Mouse (Mus musculus): ENCODE results near the gene Pex11g.

Pex11g gene

DNA sequence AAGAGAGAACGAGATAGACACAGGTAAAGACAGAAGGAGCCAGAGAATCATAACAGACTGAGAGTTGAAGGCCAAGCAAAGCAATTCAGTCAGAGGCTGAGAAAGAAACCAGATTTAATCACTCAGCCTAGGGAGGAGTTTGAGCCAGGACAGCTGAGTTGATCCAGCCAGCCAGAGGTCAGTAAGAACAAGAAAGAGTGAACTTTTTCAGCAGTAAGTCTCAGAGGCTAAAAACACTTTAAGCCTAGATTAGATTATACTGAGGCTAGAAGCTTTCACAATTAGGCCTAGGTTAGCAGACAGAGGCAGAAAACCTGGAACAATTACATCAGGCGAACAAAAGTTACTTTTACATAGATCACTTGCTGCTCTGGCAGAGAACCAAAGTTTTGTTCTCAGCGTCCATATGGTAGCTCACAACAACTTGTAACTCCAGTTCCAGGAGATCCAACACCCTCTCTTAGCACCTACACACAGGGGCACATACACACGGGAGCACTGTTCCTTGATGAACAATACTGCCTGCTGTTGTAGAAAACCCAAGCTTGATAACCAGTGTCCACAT lies 12.8 kb upstream of the Pex11g start:
- DNase-seq, result no peak

DNA sequence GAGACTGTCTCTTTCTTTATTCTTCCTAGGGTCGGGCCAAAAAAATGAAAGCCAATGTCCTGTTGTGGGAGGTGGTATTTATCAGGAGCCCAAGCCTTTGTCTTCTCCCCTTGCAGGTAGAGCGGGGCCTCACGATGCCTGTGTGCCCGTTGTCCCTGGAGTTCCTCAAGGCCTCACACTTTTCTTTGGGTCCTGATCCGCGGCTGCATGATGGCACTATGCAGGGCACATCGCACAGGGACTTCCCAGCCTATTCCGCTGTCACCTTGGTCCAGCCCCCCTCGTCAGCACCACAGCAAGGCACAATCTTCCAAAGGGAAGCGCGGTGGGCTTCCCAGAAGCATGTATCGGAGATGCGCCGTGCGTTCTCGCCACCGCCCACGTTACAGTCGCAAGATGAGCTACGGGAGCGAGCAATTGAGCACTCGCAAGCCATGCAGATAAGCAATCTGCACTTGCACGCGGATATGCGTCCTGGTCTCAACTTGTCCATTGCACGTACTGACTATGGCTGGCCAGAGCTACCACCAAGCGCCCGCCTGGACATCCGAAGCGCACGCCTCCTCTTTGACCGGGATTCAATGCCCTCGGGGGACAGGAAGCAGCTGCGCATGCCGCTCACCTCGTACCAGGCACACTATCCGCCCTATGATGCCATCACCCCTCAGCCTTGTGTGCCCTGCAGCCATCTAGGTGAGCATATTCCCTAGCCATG lies 8.4 kb upstream of the Pex11g start:
- DNase-seq, result no peak

DNA sequence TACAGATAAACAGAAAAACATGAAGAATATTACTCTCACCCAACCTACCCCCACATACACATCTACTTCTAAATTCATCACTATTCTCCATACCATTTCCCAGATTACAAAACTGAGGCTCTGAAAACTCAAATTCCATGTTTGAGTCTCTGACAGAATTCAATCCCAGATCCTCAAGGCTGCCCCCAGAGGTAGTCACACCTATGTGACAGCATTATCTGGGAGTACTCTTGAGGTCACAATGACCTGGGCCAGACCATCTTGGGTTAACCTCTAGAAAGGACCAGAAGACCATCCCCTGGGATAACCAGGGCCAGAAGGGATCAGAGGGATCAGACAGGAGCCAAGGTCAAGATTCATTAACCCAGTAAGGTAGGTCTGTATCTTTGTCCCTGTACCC lies 3.1 kb upstream of the Pex11g start, which contains the start of gene Tex45:
Tex45 (plus strand) TSS at position 301 of the 400 bp plus-strand sequence.
- no peak for DNase-seq

DNA sequence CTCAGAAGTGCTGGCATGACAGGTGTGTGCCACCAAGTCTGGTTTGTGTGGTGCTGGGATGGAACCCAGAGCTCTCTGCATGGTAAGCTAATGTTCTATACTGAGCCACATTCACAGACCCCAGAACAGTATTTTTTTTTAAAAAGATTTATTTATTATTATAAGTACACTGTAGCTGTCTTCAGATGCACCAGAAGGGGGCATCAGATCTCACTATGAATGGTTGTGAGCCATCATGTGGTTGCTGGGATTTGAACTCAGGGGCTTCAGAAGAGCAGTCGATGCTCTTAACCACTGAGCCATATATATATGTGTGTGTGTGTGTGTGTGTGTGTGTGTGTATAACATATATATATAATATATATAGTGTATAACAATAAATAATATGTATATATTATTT lies 1.4 kb upstream of the Pex11g start:
- DNase-seq, result no peak

DNA sequence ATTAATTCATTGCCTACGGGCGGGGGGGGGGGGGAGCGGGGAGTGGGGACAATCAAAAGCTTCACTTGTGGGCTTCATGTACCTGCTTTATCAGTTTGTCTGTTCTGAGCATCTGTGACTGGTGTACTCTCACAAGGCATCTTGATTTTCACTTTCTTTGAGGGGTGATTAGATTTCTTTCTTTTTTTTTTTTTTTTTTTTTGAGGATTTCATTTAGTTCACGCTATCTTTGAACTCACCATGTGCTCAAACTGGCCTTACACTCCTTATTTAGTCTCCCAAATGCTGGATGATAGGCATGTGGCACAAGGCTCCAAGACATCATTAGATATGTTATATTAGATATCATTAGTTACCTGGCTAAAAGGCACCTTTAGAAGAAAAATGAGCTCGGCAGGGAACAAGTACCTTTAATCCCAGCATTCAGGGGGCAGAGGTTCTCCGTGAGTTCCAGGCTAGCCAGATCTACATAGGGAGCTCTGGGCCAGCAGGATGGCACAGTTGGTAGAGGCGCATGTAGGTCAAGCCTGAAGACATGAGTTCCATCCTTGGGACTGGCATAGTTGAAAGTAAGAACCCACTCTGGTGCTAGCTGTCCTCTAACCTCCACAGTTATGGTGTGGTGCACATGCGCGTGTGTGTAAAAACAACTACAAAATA lies 536 bp upstream of the Pex11g start:
- no peak for DNase-seq

DNA sequence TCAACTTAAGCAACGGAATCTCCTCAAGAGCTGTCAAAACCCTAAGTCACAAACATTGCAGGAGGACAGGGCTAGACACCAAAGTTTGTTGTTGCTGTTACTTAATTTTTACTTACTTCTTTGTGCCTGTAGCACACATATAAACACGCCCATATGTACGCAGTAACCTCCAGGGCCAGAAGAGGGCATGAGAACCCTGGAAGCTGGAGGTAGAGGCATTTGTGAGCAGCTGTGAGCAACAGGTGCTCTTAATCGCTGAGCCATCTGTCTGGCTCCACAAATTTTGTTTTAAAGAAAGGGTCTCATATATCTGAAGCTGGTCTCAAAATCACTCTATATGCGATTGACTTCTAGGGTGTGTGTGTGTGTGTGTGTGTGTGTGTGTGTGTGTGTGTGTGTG lies 3.2 kb downstream of the Pex11g start:
- no peak for DNase-seq

DNA sequence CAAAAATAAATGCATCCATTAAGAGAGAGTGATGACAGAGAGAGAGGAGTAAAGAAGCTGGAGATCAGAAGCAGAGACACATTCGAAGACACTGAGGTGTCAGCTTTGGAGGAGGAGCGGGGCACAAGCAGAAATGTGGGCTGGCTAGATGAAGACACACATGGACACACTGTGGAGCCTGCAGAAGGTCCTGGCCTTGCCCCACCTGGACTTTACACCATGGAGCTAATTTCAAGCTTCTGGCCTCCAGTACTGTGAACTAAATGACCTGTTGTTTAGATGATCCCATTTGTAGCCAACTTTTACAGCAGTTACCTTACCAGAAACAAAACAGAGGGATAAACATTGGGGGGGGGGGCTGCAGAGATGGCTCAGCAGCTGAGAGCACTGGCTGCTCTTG lies 4.2 kb downstream of the Pex11g start:
- no peak for DNase-seq

DNA sequence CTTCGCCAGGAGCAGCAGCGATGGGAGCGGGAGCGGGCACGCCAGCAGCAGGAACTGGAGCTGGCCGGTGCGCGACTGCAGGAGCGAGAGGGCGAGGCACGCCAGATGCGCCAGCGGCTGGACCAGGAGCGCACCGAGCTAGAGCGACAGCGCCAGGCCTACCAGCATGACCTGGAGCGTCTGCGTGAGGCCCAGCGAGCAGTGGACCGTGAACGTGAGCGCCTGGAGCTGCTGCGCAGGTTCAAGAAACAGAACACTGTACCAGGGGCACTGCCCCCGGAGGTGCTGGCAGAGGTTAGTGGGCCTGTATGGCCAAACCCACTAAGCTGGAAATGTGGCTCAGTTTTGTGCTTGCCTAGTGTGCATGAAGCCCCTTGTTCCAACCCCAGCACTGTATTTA lies 15.5 kb downstream of the Pex11g start:
- no peak for DNase-seq

DNA sequence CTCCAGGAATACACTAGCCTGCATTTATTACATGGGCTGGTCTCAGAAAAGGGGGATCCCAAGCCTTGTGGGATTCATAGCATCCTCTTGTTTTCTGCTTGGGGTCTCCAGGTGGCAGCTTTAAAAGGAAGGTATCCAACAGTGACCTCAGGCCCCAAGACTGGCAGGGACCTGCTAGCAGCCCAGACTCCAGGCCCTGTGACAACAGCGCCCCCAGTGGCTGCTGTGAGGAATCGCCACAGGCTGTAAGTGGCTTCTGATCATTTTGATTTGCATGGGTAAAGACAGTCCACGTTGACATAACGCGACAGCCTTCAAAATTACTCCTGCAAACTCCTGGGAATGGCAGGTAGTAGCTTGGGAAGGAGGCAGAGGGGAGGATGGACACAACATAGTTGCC lies 16.8 kb downstream of the Pex11g start:
- DNase-seq, result peak; percentile 64 to 70

DNA sequence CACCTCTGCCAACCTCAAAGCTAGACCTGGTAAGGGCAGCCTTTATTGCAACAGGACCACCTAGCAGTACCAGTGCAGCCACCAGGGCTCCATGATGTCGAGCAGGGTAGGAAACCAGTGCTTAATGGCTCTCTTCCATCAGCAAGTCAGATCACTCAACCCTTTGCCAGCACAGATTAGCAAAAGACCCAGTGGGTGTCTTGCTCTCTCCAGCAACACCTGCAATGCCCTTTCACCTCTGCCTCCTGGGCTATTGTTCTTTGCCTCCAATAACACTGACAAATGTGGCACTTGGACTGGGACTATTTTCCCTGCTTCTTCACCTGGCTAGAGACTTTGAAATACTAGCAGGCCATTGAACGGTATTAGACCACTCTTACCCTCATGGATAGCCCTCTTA lies 18.3 kb downstream of the Pex11g start:
- DNase-seq, result no peak

DNA sequence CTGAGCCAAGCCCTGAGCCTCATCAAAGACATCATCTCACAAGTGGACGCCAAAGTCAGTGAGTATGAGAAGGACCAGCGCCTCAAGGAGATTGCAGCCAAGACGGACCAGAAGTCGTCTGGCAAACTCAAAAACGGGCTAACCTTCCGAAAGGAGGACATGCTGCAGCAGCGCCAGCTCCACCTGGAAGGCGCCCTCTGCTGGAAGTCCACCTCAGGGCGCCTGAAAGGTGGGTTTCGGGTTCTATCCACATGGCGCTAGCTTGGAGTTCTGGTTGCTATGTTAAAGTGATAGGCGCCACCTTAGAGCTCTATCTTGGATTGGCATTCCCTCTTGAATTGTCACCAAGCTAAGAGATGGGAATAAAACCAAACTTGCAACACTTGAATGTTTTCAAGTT lies 28.0 kb downstream of the Pex11g start:
- no peak for DNase-seq

DNA sequence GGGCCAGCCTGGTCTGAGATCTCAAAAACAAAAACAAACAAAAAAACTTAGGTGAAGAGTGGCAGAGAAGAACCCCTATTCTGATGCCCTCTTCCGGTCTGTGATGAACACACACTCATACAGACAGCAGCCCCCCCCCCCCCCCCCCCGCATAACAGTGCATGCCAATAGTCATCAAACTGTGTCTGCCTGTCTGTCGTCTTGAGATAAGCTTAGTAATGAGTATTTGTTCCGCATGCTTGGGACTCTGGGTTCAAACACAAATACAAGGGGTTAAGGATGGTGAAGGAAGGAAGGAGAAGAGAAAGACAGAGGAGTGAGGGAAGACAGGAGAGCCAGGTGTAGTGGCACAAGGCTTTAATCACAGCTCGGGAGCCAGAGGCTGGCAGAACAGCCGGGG lies 31.0 kb downstream of the Pex11g start:
- no peak for DNase-seq

DNA sequence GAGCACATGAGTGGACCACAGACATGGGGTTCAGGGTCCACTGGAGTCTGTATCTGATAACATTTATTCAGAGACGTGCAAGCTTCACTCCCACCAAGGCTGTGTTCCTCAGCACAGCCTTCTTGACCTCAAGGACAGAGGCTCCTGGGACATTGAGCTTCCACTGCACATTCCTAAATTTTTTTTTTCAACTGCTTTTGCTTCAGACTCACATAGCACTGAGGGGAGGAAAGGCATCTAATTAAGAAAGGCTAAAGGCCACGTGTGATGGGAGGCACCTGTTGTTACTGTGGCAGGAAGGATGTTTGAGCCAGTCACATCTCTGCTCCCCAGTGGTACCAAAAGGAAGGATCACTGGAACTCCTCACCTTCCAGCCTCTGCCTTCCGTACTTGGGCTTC lies 36.4 kb downstream of the Pex11g start:
- DNase-seq, result no peak

DNA sequence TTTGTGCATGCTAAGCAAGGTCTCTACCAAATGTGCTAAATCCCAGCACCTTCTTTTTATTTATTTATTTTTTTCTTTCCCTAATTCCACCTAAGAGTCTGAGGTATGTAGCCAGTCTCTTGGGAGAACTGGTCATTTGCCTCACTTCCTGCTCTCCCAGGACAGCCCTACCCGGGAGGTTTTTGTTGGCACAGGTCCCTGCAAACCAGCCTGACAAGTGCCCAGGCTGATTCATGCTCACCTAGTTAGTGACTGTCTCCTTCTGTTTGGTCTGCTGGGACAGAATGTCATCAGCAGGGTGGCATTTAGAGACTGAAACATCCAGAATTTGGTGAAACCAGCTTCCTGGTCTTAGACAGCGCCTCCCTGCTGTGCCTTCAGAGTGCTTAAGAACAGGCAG lies 37.5 kb downstream of the Pex11g start:
- DNase-seq, result peak; percentile 76 to 78

DNA sequence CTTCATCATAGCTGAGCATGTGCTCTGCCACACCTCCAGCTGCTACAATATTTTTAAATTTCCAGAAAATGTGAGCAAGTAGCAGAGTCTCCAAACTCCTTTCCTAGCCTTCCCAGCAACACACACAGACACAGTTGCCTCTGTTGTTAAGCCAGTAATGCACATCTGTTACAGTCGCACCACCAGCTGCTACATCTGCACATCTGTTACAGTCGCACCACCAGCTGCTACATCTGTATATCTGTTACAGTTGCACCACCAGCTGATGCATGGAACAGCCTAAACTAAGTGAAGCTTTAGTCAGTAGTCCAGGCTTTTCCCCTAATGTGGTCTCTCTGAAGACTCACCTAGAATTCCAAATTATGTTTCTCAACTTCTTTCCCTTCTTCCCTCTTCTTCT lies 39.1 kb downstream of the Pex11g start:
- no peak for DNase-seq

DNA sequence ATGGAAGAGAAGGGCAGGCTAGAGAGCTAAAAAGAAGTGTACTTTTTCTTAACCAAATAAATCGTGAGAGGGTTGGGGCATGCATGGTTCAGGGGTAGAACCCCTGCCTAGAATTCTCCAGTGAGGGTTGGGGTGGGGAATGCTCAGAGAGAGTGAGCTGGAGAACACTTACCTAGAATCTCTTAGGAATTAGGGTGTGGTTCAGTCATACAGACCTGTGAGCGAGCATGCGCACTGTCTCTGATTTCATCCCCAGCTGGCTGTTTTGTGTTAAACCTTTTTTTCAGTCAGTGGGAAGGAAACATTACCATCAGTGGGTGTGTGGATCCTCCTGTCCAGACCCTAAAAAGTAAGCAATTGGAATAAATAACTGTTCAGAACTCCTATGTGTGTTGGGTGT lies 41.3 kb downstream of the Pex11g start:
- no peak for DNase-seq

DNA sequence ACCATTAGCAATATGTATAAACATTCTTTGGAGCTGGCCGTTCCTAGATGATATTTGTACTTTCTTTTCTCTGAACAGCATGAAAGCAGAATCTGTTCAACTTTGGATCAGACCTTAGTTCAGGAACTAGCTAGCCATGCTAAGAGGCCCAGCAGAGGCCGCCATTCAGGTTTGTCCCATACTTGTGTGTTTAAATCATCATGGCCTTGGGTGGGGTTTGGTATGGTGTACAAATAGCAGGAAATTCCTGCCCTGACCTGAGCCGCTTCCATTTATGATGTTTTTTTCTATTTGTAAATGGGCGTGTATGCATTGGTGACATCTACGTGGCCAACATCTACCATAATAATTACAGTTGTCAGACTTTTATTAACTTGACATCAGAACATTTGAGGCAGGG lies 42.3 kb downstream of the Pex11g start:
- DNase-seq, result no peak

DNA sequence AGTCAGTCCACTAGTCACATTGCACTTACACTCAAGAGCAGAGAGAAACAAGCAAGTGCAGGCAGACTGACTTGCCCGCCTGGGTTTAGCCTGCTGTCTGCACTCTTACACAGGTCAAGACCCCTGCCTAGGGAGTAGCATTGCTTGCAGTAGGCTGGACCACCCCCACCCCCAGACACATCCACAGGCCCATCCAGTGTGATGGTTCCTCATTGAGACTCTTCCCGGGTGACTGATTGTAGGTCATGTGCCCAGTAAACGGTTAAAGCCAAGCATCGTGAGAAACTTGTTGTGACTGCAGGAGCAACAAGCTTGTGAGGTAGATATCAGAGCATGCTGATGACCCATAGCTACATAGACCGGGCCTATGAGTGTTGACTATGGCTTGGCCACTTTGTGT lies 46.0 kb downstream of the Pex11g start:
- no peak for DNase-seq

DNA sequence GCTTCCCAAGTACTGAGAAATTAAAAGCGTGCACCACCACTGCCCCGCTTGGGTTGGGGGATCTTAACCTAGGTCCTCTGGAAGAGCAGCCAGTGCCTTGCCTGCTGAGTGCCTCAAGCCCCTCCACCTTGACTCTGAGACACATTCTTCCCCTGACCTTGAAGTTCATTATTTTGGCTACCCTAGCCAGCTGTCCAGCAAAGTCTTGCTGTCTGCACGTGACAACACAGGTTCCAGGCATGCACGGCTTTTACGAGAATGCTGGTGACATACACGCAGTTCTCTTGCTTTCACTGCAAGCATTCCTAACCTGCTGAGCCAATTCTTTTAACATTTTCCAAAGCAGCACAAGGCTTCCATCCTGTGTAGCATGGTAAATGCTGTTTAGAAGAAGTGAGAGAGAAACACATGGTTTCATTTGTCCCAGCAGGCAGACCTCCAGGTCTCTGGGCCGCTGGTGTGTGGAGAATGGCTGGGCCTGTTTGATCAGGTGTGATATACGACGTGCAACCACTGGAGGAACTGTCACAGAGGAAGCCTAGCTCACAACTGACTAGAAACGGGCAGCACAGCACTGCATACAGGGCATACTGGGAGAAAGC lies 47.3 kb downstream of the Pex11g start:
- no peak for DNase-seq

DNA sequence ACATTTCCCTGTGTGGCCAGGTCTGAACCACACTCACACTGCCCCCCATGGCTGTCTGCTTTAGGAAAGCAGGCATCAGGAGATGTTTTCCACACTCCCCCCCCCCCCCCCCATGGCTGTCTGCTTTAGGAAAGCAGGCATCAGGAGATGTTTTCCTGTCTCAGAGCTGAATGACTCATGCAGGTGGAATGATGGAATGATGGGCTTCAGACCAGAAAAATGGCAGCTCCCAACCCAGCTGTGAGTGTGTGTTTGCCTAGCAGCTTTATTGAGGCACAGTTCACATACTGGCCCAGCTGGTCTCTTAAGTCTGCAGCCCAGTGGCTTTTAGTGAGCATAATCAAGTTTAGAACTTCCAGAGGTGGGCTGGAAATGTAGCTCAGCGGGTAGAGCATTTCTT lies 49.4 kb downstream of the Pex11g start:
- no peak for DNase-seq

DNA sequence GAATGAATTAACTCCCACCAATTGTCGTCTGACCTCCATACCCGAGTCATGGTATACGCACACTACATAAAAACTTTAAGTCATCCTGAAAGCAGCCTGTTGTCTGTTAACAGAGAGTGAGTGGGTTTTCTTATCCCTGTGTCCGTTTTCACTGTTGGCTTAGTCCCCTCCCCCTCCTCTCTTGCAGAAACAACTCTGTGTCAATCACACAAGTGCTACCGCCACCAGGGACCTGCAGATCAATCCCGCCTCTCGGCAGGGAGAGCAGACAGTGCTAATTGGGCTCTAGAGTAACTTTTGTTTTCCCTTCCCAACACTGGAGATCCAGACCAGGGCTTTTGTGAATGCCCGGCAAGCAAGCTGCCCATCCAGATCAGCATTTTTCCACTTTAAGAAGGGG lies 50.0 kb downstream of the Pex11g start:
- DNase-seq, result no peak

DNA sequence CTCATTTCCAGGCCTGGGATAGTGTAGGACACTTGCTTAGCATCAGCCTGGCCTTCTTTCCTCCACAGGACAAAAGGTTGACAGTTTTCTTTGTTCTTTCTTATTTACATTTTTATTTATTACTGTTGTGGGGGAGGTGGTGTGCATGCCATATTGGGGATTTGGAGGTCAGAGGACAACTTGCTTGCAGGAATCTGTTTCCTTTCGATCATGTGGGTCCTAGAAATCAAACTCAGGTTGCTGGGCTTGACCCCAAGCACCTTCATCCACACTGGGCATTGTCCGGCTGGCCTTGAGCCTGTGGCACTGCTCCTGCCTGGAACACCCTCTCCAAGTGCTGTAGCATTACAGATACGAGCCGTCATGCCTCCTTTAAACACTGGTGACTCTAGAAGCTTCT lies 50.6 kb downstream of the Pex11g start:
- no peak for DNase-seq

DNA sequence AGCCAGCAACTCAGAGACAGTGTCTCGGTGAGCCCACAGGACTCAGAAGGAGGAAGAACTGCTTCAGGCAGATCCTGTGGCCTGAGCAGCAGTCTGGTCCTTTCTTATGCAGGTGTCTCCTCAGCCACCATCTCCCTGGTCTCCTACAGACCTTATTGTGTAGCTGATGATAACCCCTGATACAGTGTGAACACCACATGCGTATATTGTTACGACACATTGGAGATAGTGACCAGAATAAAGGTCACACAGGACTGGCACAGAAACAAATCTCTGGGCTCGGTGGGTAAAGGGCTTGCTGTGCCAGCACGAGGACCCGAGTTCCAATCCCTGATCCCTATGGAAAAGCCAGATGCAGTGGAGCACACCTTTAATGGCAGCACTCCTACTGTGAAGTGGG lies 51.8 kb downstream of the Pex11g start:
- DNase-seq, result no peak

DNA sequence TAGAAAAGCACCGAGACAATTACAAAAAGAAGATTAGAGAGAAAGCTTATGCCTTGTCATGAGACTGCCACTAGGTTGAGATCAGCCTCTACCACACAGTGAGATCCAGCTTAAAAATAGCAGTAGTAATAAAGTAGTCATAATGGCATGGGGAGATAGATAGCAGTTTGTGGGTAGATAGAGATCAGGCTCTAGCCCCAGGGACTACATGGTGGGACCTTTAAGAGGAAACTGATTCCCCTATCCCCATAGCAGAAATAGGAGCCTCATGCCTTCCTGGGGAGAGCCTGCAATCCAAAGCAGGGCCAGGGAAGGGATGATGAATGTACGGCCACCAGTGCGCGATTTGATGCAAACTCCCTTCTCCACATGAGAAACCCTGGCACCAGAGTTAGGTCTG lies 52.2 kb downstream of the Pex11g start:
- no peak for DNase-seq
